Mouse (Mus musculus) lung, postnatal 0 days (tissue): Measurements from ENCODE around the gene Chd2. TPM values are rescaled to one million over a fixed set of nuclear protein-coding genes. Genes with fewer than 3 reads are reported as not detected.

ENCODE experiments used
- ATAC-seq: fragments of 200-750 bp; cut with Nextera tagmentation; 2 replicates; pipeline ENCODE4 v1.8.0; 2017; ENCODE audit warnings: moderate library complexity
- DNase-seq: peaks from one replicate; pipeline ENCODE4 v3.0.0-alpha.2; 2016; ENCODE audit warnings: low spot score
- H3K27ac ChIP-seq: fragments of 300-500 bp; sonication (generic); 2 replicates; pipeline ENCODE4 v1.5.1; 2014; ENCODE audit warnings: antibody characterized with exemption, mild to moderate bottlenecking, low read length, mixed read lengths
- H3K27me3 ChIP-seq: fragments of 300-500 bp; sonication (generic); replicated peaks from 2 replicates; pipeline ENCODE4 v1.6.1; 2014; ENCODE audit warnings: low read length, mixed read lengths; ENCODE audit not compliant: insufficient read depth
- H3K36me3 ChIP-seq: fragments of 300-500 bp; sonication (generic); 2 replicates; pipeline ENCODE4 v1.6.1; 2014; ENCODE audit warnings: low read length, mixed read lengths; ENCODE audit not compliant: insufficient read depth
- H3K4me1 ChIP-seq: fragments of 300-500 bp; sonication (generic); 2 replicates; pipeline ENCODE4 v1.6.1; 2014; ENCODE audit warnings: antibody characterized with exemption, low read depth, low read length, mixed read lengths; ENCODE audit not compliant: insufficient read depth
- H3K4me2 ChIP-seq: fragments of 300-500 bp; sonication (generic); replicated peaks from 2 replicates; pipeline ENCODE4 v1.6.1; 2014; ENCODE audit warnings: low read depth, mild to moderate bottlenecking, low read length, moderate library complexity, mixed read lengths
- H3K4me3 ChIP-seq: fragments of 300-500 bp; sonication (generic); 2 replicates; pipeline ENCODE4 v1.5.1; 2014; ENCODE audit warnings: low read depth, low read length
- H3K9ac ChIP-seq: fragments of 300-500 bp; sonication (generic); replicated peaks from 2 replicates; pipeline ENCODE4 v1.6.1; 2014; ENCODE audit warnings: low read depth, mild to moderate bottlenecking
- H3K9me3 ChIP-seq: fragments of 300-500 bp; sonication (generic); 2 replicates; pipeline ENCODE4 v1.6.1; 2016; ENCODE audit warnings: low read length, mixed read lengths
- CTCF ChIP-seq: IDR thresholded peaks from 2 replicates; pipeline ENCODE4 v1.5.1; 2016; ENCODE audit warnings: antibody characterized with exemption, mild to moderate bottlenecking
- EP300 ChIP-seq: IDR thresholded peaks from 2 replicates; pipeline ENCODE4 v1.6.1; 2016; ENCODE audit warnings: antibody characterized with exemption, mild to moderate bottlenecking, control low read depth
- WGBS: fragments of 180-500 bp; shearing (Covaris S2); extraction: QIAGEN DNeasy Blood & Tissue Kit; methylation state at CpG from one replicate; pipeline ENCODE4 v1.1.7; 2014; 5-methylcytosine and 5-hydroxymethylcytosine counted together
- polyA plus RNA-seq: library from polyadenylated mRNA; unstranded; fragments of >200 nt; fragmentation: Nextera tagmentation; extraction: Ambion mirVana; gene quantifications from 2 replicates; pipeline ENCODE4 v1.2.1, GENCODE M21; 2015

The Chd2 gene
- polyA plus RNA-seq, 1 experiment from 2014 or later: 38.0 TPM

- ATAC-seq (peak; percentile 96), DNase-seq (peak; percentile 99)
- Histone ChIP-seq H3K4me3 (peak overlapping the region; percentile 38), H3K27me3 (no peaks in the 10 kb centered on the region), H3K4me1 (peaks cover 22% of the 10 kb centered on the region), H3K36me3 (no peaks in the 10 kb centered on the region), H3K27ac (peak overlapping the region; percentile 97), H3K9me3 (no peaks in the 10 kb centered on the region), H3K4me2 (peak overlapping the region; percentile 66), H3K9ac (peak overlapping the region; percentile 48)
- under 1% methylated on average over 46 of the region's 46 CpGs for WGBS
- peak; percentile 93 for TF ChIP-seq EP300
- TF ChIP-seq CTCF: no peak
Observed at GRCm38 (mm10) chr7:73537634-73538423, 3.8 kb downstream of the Chd2 start.

DNA sequence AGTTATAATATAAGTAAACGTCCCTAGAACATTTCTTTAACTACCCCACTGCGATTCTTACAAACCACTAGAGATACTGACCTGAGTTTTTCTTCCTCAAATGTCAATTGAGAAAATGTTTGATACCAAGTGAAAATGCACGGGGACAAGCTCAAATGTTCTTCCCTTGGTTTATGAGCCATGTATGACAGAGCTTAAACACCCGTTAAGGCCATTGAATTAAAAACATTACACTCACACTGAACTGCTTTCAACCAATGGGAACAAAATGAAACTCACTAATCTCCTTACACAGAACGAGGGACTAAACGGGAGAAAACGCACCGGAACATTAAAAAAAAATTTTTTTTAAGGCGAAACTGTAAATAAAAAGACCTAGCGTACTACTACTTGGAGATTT lies 4.4 kb downstream of the Chd2 start:
- WGBS: 7% methylated on average over 10 of the region's 10 CpGs

DNA sequence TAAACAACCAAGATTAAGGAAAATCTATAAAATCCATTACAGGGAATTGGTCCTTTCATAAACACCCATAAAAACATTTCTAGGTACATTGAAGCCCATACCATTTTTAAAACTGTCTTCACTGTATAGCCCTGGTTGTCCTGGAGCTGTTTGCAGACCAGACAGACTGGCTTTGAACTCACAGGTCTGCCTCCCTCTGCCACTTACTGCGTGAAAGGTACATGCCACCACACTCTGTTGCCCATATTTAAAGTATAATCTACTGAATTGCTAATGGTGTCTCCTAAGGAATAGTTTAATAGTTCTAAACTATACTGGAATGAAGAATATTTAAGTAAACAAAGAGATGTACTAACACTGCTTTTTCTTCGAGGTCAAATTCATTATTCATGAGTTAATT lies 5.1 kb downstream of the Chd2 start:
- Histone ChIP-seq H3K27me3 (no peaks in the 10 kb centered on the region), H3K36me3 (no peaks in the 10 kb centered on the region), H3K4me2 (peak overlapping the region; percentile 66; the same call in 1 of the 2 replicates), H3K4me3 (peak overlapping the region; percentile 38), H3K4me1 (peaks cover 25% of the 10 kb centered on the region), H3K9ac (peak overlapping the region; percentile 48), H3K9me3 (no peaks in the 10 kb centered on the region), H3K27ac (peak overlapping the region; percentile 87)
- TF ChIP-seq EP300 (no peak), CTCF (no peak)
- WGBS: 35% methylated on average over 2 of the region's 2 CpGs
- ATAC-seq: no peak
- no peak for DNase-seq

More for the DNA sequence above, 4.4 kb downstream of the Chd2 start:
- no peaks in the 10 kb centered on the region for H3K27me3 ChIP-seq
- H3K27ac ChIP-seq: peak overlapping the region; percentile 87
- DNase-seq (no peak), ATAC-seq (no peak)
- peak overlapping the region; percentile 48 for H3K9ac ChIP-seq
- peaks cover 22% of the 10 kb centered on the region for H3K4me1 ChIP-seq
- TF ChIP-seq CTCF: no peak
- TF ChIP-seq EP300: no peak
- no peaks in the 10 kb centered on the region for H3K36me3 ChIP-seq
- peak overlapping the region; percentile 66 for H3K4me2 ChIP-seq
- H3K4me3 ChIP-seq: peak overlapping the region; percentile 38
- H3K9me3 ChIP-seq: no peaks in the 10 kb centered on the region

GRCm38 (mm10) chr7:73535861-73536200 lies 5.8 kb downstream of the Chd2 start:
- 42% methylated on average over 4 of the region's 4 CpGs for WGBS
- Histone ChIP-seq H3K4me2 (no peak overlapping the region; the same call in 1 of the 2 replicates), H3K27me3 (no peaks in the 10 kb centered on the region), H3K36me3 (no peaks in the 10 kb centered on the region), H3K9ac (no peak overlapping the region), H3K4me3 (no peak overlapping the region; the same call in 1 of the 2 replicates), H3K9me3 (no peaks in the 10 kb centered on the region), H3K27ac (peak overlapping the region; percentile 74), H3K4me1 (peaks cover 31% of the 10 kb centered on the region)
- ATAC-seq (no peak), DNase-seq (no peak)
- TF ChIP-seq EP300: no peak
- no peak for TF ChIP-seq CTCF

DNA sequence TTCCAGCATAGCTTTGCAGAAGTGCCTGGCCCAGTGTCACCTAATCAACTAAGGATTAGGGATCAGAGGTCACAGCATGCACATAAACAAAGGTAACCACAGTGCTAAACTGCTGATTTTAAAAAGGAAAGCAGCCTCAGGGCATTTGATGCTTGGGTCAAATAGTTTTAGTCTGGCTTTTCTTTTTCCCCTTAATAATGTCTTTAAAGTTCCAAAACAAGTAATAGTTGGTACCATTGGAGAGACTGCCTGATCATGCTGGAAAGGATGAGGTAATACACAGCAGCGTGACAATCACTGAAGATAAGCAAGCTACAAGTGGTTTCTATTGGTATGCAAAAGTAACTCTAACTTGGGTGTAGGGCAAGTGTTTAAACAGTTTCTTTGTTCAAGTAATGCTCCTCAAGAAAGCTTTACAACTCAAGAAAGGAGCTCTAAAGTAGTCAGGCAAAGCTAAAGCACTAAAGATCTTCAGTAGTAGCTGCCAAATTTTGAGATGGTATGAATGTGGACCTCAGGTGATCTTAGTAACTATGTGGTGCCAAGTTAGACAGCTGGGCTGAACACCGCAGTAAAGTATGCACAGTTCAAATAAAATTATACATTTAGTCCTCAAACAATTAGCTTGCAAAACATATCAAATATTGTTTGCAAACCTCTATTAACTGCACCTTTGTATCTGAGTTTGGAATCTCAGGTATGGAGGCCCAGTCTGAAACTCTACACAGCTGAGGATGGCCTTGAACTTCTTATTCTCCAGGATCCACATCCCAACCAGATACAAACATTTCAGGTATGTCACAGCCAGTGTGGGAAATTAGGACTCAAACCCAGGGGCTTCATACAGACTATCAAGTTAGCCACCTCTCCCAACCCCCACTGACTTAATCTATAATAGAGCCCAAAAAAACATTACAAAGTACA lies 6.4 kb downstream of the Chd2 start:
- WGBS: 50% methylated on average over 2 of the region's 2 CpGs
- Histone ChIP-seq H3K4me1 (peaks cover 35% of the 10 kb centered on the region), H3K9ac (no peak overlapping the region), H3K36me3 (no peaks in the 10 kb centered on the region), H3K4me3 (no peak overlapping the region; the same call in 1 of the 2 replicates), H3K4me2 (no peak overlapping the region; the same call in 1 of the 2 replicates), H3K27ac (peak overlapping the region; percentile 74), H3K27me3 (no peaks in the 10 kb centered on the region), H3K9me3 (no peaks in the 10 kb centered on the region)
- ATAC-seq: peak; percentile 14
- DNase-seq: peak; percentile 86
- TF ChIP-seq CTCF (no peak), EP300 (peak; percentile 87)

DNA sequence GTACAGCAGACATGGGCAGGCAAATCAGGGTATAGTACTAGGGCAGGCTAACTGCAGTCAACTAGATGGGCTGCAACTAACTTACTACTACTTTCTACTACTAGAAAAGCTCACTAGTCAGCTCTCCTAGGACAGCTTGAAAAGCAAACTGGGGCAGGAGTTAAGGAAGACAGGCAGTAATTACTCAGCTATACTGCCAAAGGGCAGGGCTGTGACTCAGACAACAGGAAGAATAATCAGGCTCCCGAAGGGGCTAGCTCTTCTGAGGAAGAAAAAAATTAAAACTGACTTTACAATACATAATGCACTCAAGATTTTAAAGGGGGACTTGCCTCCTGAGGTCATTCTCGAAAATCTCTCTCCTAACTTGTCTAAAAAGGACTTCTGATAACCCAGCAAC lies 8.2 kb downstream of the Chd2 start:
- Histone ChIP-seq H3K4me1 (peaks cover 35% of the 10 kb centered on the region), H3K9ac (peak overlapping the region; percentile 27)
- no peak for ATAC-seq

More for the DNA sequence above, 8.2 kb downstream of the Chd2 start:
- peak; percentile 81 for DNase-seq
- TF ChIP-seq EP300: no peak
- no peak for TF ChIP-seq CTCF
- Histone ChIP-seq H3K9me3 (no peaks in the 10 kb centered on the region), H3K4me2 (peak overlapping the region; percentile 23), H3K4me3 (no peak overlapping the region), H3K27me3 (no peaks in the 10 kb centered on the region), H3K27ac (peak overlapping the region; percentile 84), H3K36me3 (no peaks in the 10 kb centered on the region)
- WGBS: 14% methylated on average over 2 of the region's 2 CpGs
